Mouse (Mus musculus): ENCODE measurements around the gene Ugp2. TPM values are rescaled to one million over a fixed set of nuclear protein-coding genes. Genes with fewer than 3 reads are reported as not detected.

Ugp2 gene
- polyA plus RNA-seq, 1 experiment from 2014 or later = 61.2 TPM

MicroRNAs within 50 kb of the gene (microRNA counts, 519-probe panel; counts per million panel counts)
- microRNA mmu-miR-1933-3p (110 counts per million, percentile 56 among the panel's probes with 10 or more counts), microRNA mmu-miR-1933-5p (110 counts per million, percentile 56 among the panel's probes with 10 or more counts)

Small RNA genes within 50 kb of the gene (microRNA-seq; reads per million reads assigned to microRNA genes)
- gene Mir1933 = 2.3 reads per million, percentile 5 among the genes with 10 or more reads in this experiment

Other genes with a start within 250 kb of the Ugp2 start
- 11.7 and 11.8 TPM in 2 replicates for gene Vps54, start 131.9 kb downstream of the Ugp2 start, polyA plus RNA-seq (2015; fragmentation: Nextera tagmentation; extraction: Ambion mirVana)
- 12.6 and 13.1 TPM in 2 replicates for gene Wdpcp, start 201.0 kb upstream of the Ugp2 start, polyA plus RNA-seq (2015; fragmentation: Nextera tagmentation; extraction: Ambion mirVana)
- gene Mdh1, start 201.2 kb upstream of the Ugp2 start, polyA plus RNA-seq (2015; fragmentation: Nextera tagmentation; extraction: Ambion mirVana) = 466 and 472 TPM in 2 replicates

Data from midbrain, embryonic 13.5 days (tissue).